Mouse (Mus musculus) adrenal gland, postnatal 25 days (tissue): ENCODE results near the gene Cobl. TPM values are rescaled to one million over a fixed set of nuclear protein-coding genes. Genes with fewer than 3 reads are reported as not detected.

Source experiments
- DNase-seq: peaks from one replicate; pipeline ENCODE4 v3.0.0; 2021; ENCODE audit warnings: mixed read lengths
- total RNA-seq: library from RNA; stranded (reverse); gene quantifications from 2 replicates; pipeline ENCODE4 v1.2.3, GENCODE M21; 2021

Gene Cobl
- total RNA-seq, 1 experiment from 2014 or later: 2.2 TPM

- peak; percentile 4 for DNase-seq
Observed at GRCm38 (mm10) chr11:12382991-12383390, 81.8 kb downstream of the Cobl start.

DNA sequence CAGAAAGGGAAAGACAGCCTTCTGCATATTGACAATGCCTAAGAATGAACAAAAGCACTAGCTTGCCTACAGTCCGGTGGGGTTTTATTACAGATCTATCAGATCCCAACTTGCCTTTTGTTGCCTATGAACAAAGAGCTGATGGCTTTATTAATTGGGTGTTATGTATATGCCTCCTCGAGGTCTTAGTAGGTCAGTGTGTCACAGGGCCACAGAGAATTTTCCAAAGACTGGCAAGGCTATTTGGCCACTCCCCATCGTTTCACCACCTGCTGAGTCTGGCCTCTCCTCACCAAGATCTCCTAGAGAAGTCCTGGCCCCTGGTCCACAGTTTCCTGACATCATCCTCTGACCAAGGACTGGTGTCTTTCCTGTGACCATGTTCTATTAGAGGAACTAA is 83.7 kb downstream of the Cobl start:
- DNase-seq: no peak

DNA sequence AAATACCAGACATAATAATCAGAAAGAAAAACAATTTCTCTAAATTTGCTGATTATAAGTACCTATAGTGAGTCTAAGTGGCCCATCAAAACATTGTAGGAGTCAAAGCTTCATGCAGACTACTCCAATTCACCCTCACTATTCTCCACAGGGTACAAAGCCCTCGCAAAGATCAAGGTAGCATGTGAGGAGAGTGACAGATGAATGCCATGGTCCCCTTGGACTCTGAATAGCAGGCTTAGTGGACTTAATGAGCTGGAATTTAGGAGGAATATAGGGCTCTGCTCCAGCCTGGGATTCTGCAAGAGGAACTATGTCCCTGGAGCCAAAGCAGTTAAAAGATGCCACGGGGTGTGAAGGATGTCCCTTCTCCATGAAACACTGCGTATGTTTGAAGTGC is 88.1 kb downstream of the Cobl start:
- no peak for DNase-seq

DNA sequence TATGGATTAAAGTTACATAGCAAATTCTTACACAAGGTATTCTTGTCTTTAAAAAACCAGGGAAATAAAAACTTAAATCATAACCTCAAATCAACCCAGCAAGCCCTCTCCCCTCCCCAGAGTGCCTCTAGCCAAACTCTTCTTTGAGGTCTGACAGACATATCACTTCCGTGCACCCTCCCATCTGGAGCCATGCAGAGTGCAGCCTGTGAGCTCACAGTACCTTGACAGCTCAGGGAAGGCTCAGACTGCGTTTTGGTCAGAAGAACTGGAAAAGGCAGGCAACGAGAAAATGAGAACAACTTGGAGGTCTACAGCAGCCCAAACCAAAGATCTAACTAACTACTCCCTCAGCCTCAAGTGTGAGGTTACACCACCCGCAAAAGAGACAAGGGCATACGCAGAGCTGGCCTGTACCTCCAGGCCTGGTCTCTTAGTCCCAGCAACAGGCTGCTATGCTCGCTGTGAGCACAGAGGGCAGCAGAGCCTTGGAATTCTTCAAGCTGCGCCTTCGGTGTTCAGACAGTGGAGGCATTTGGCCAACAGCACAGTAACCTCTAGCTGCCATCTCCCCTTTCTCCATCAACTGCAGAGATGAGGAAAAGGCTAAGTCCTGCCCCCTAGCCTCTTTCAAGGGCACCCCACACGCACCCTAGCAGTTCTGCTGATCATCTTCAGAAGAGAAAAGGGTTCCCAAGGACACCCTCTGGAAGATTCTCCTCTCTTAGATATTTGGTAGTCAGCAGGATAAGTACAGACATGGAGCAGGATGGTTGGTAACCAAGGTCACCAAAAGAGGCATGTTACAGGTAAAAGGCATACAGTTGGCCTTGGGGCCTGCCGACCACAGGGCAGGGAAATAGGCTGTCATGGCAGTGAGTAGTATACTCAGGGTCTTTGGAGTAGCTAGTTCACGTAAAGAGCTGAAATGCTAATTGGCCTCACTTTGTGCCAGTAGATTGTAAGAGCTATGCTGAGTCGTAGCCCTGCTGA is 91.4 kb downstream of the Cobl start:
- peak; percentile 79 for DNase-seq

GRCm38 (mm10) chr11:12370957-12371356 is 93.8 kb downstream of the Cobl start:
- DNase-seq: no peak

GRCm38 (mm10) chr11:12367426-12368178 is 97.2 kb downstream of the Cobl start:
- no peak for DNase-seq

- DNase-seq: peak; percentile 17
Observed at GRCm38 (mm10) chr11:12359336-12360000, 105.3 kb downstream of the Cobl start.

- DNase-seq: no peak
Observed at GRCm38 (mm10) chr11:12358602-12359001, 106.2 kb downstream of the Cobl start.

- peak; percentile 38 for DNase-seq
Observed at GRCm38 (mm10) chr11:12355681-12356080, 109.1 kb downstream of the Cobl start.

DNA sequence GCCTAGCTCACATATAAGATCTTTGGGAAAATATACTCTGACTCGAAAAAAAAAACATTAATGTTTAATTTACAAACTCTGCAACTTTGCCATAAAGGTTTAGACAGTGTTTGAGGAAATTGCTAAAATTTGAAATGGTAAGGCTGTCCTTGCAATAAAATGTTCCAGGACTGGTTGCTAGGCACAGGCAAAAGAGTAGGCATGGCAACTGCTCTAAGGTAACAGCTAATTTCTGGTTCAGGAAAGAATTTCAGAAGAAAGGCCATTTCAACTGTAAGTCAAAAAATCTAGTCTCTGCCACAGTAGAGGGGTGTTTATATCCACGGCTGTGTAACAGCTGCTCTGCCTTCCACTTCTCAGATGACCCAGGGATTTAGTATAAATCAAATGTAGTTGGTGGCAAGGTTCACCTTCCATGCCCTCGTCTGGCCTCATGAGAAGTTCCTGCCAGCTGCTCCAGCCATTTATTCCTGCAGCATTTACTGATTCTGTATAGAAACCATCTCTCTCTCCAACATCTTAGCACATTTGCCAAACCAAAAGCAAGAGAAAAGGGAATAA is 113.7 kb downstream of the Cobl start:
- DNase-seq: no peak

GRCm38 (mm10) chr11:12350086-12350485 is 114.7 kb downstream of the Cobl start:
- DNase-seq: no peak

- no peak for DNase-seq
Observed at GRCm38 (mm10) chr11:12346486-12346885, 118.3 kb downstream of the Cobl start.

GRCm38 (mm10) chr11:12343686-12344085 is 121.1 kb downstream of the Cobl start:
- no peak for DNase-seq

DNA sequence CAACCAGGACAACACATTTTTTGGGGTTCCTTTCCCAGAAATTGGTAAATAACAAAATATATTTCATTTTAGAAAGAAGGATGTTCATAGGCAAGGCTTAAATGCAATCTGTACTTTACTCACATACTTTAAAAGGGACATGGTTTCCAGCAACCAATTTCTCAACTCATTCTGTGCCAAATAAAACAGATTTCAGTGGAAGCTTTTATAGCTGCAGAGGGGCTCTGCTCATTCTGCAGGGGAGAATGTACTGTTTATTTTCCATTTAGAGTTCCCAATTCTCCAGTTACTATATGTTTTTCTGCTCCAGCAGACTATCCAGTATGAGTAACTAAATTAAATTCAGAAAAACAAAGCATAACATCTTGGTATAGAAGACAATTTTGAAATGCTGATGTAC is 124.1 kb downstream of the Cobl start:
- DNase-seq: no peak

DNA sequence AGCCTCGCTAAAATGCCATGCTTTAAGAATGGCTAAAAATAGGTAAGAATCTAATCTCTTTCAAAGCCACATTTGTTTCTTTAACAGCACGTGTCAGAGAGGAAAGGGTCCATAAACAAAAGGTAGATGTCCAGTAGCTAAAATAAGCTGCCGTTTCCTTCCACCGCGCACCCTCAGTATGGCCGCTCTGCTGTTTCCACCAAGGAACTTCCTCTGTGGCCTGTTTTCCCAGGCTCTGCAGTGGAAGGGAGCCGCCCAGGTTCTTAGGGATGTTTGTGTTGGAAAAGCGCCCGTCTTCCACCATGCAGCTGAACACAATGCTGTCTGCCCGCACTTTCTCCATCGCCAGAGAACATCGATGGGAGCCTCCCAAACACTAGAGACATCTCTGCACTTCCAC is 128.6 kb downstream of the Cobl start:
- peak; percentile 29 for DNase-seq

- DNase-seq: peak; percentile 21
Observed at GRCm38 (mm10) chr11:12331997-12332396, 132.8 kb downstream of the Cobl start.

GRCm38 (mm10) chr11:12321445-12321844 is 143.3 kb downstream of the Cobl start:
- no peak for DNase-seq

- no peak for DNase-seq
Observed at GRCm38 (mm10) chr11:12319318-12319717, 145.4 kb downstream of the Cobl start.

DNA sequence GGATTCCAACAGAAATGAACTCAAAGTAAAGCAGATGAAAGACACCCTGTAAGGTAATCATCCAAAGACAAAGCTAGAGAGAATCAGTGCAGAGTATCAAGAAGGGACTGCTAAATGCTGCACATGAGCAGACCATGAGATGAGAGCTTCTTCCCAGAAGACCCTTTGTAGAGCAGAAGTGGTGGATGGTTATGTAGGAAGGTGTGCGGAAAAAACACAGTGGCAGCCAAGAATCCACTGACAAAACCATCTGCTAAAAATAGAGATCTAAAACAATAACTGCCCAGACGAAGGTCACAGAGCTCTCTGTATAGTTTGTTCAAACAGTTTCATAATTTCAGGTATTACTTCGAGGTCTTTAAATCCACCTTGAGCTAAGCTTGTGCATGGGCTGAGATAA is 149.1 kb downstream of the Cobl start:
- DNase-seq: no peak

DNA sequence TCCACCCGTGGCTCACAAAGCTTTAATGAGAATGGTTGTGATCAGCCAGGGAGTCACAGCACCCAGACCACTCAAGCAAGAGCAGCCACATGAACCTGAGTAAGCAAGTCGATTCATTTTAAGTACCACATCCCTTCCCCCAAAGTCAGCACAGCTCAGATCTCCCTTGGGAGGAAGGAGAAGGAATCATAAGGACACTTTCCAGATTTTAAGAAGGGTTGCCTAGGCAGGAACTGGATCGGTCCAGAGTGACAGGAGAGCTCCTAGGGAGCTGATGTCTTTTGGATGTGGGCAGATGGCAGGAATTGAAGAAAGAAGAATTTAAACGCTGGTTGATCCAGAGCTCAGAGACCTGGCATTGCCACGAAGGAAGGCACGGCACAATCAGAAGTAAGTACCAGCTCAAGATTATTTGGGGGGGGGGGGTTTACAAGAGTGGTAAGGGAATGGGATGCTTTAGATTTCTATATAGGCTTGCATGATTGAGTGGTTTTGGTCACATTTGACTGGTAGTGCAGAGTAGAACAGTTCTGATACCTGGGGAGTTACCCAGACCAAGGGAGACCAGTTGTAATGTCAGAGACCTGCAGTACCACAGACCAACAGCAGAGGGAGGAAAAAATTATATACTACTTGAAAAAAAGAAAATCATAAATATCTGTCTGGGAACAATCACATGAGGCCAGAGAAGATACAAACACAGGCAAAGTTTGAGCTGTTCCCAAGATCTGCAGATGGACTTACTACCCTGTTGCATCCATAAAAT is 150.3 kb downstream of the Cobl start:
- DNase-seq: peak; percentile 22

DNA sequence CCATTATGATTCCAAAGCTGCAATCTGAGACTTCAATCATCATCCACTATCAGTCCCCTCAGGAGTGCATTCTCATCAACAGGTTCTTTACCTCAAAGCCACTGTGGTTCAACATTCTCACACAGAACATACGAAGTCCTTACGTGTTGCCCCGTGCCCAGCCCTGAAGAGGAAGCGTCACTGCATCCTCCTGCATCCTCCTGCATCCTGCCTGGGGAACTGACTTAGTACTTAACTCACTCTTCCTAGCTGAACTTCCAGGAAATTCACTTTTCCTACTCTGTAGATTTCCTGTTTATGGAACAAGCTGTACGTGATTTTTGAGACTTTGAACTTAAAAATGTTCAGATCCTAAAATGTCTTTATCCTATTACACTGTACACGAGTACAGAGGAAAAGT is 153.3 kb downstream of the Cobl start:
- DNase-seq: no peak
